Mouse (Mus musculus) MEL (cell line): ENCODE measurements around the gene Paxx. TPM values are rescaled to one million over a fixed set of nuclear protein-coding genes. Genes with fewer than 3 reads are reported as not detected.

ENCODE experiments used
- DNase-seq: peaks from one replicate; pipeline ENCODE4 v3.0.0; 2011; ENCODE audit warnings: low read depth, low spot score
- H3K27ac ChIP-seq: 2 replicates; pipeline ENCODE4 v1.5.1; 2012; ENCODE audit warnings: low read depth, mild to moderate bottlenecking, control low read depth, low read length, moderate library complexity; ENCODE audit not compliant: control insufficient read depth
- H3K27me3 ChIP-seq, 2 experiments: fragments of 150-350 bp in 1 of 2; sonication (generic) in 1 of 2; 2 replicates each; pipeline ENCODE4 v1.6.1; 2012; ENCODE audit warnings: low read length in 2 of 2, mild to moderate bottlenecking in 2 of 2, improper control_type of control experiment in 1 of 2, moderate library complexity in 1 of 2; ENCODE audit not compliant: insufficient read depth in 2 of 2, control insufficient read depth in 1 of 2
- H3K36me3 ChIP-seq, 2 experiments: 2 replicates each; pipeline ENCODE4 v1.6.1; 2012 to 2014; ENCODE audit warnings: low read length in 2 of 2, improper control_type of control experiment in 1 of 2, inconsistent platforms in 1 of 2, mild to moderate bottlenecking in 1 of 2; ENCODE audit not compliant: insufficient read depth in 2 of 2, control insufficient read depth in 1 of 2
- H3K4me1 ChIP-seq, 2 experiments: fragments of 150-350 bp in 1 of 2; sonication (generic) in 1 of 2; 2 replicates each; pipeline ENCODE4 v1.6.1; 2012; ENCODE audit warnings: low read length in 2 of 2, improper control_type of control experiment in 1 of 2, mild to moderate bottlenecking in 1 of 2; ENCODE audit not compliant: insufficient read depth in 2 of 2, control insufficient read depth in 1 of 2
- H3K4me3 ChIP-seq, 2 experiments: fragments of 150-350 bp in 1 of 2; sonication (generic) in 1 of 2; 2 replicates each; pipeline ENCODE4 v1.5.1; 2012; ENCODE audit warnings: low read depth in 2 of 2, low read length in 2 of 2, mild to moderate bottlenecking in 2 of 2, moderate library complexity in 2 of 2, control low read depth in 1 of 2, improper control_type of control experiment in 1 of 2; ENCODE audit not compliant: control insufficient read depth in 1 of 2, insufficient read depth in 1 of 2
- H3K79me2 ChIP-seq: 2 replicates; pipeline ENCODE4 v1.6.1; 2012; ENCODE audit warnings: mild to moderate bottlenecking, low read length, moderate library complexity; ENCODE audit not compliant: control insufficient read depth, poor library complexity, insufficient read depth
- H3K9ac ChIP-seq: 2 replicates; pipeline ENCODE4 v1.6.1; 2012; ENCODE audit warnings: low read depth, mild to moderate bottlenecking, control low read depth, low read length, moderate library complexity; ENCODE audit not compliant: control insufficient read depth, poor library complexity, severe bottlenecking
- H3K9me3 ChIP-seq: fragments of 150-350 bp; sonication (generic); replicated peaks from 2 replicates; pipeline ENCODE4 v1.6.1; 2012; ENCODE audit warnings: mild to moderate bottlenecking, low read length, improper control_type of control experiment, moderate library complexity; ENCODE audit not compliant: insufficient read depth
- CHD2 ChIP-seq: IDR thresholded peaks from 2 replicates; pipeline ENCODE4 v1.6.1; 2011; ENCODE audit warnings: low read length, improper control_type of control experiment
- EP300 ChIP-seq, 2 experiments: IDR thresholded peaks; 2 replicates each; pipeline ENCODE4 v1.6.1; 2011; ENCODE audit warnings: improper control_type of control experiment in 2 of 2, low read length in 2 of 2, low read depth in 1 of 2, mild to moderate bottlenecking in 1 of 2
- HCFC1 ChIP-seq: IDR thresholded peaks from 2 replicates; pipeline ENCODE4 v1.6.1; 2012; ENCODE audit warnings: low read depth, mild to moderate bottlenecking, inconsistent platforms, low read length, improper control_type of control experiment, moderate library complexity
- MAX ChIP-seq: IDR thresholded peaks from 2 replicates; pipeline ENCODE4 v1.6.1; 2011; ENCODE audit warnings: low read length, improper control_type of control experiment
- MAZ ChIP-seq: IDR thresholded peaks from 2 replicates; pipeline ENCODE4 v1.6.1; 2012; ENCODE audit warnings: low read depth, mild to moderate bottlenecking, inconsistent platforms, low read length, improper control_type of control experiment
- MEF2A ChIP-seq: IDR thresholded peaks from 2 replicates; pipeline ENCODE4 v1.6.1; 2014; ENCODE audit warnings: low read depth, mild to moderate bottlenecking, inconsistent platforms, low read length, improper control_type of control experiment; ENCODE audit not compliant: poor library complexity, insufficient replicate concordance, severe bottlenecking; ENCODE audit errors: extremely low read depth
- NRF1 ChIP-seq: IDR thresholded peaks from 2 replicates; pipeline ENCODE4 v1.6.1; 2014; ENCODE audit warnings: low read depth, mild to moderate bottlenecking, inconsistent platforms, low read length, improper control_type of control experiment, moderate library complexity; ENCODE audit not compliant: poor library complexity, insufficient read depth, severe bottlenecking
- SMC3 ChIP-seq: IDR thresholded peaks from 2 replicates; pipeline ENCODE4 v1.6.1; 2011; ENCODE audit warnings: low read depth, low read length, improper control_type of control experiment
- USF1 ChIP-seq: IDR thresholded peaks from 2 replicates; pipeline ENCODE4 v1.6.1; 2014; ENCODE audit warnings: low read depth, mild to moderate bottlenecking, inconsistent platforms, low read length, improper control_type of control experiment, moderate library complexity
- ZMIZ1 ChIP-seq: IDR thresholded peaks from 2 replicates; pipeline ENCODE4 v1.6.1; 2012; ENCODE audit warnings: low read depth, mild to moderate bottlenecking, inconsistent platforms, low read length, improper control_type of control experiment, moderate library complexity
- polyA plus RNA-seq, 2 experiments: library from polyadenylated mRNA; stranded (reverse) in 1 of 2; unstranded in 1 of 2; fragments of >175 nt in 1 of 2; fragments of >200 nt in 1 of 2; gene quantifications; 2 replicates each; pipeline versions ENCODE4 v1.2.1 to v1.2.4; 2012; ENCODE audit warnings: low replicate concordance in 2 of 2, low read depth in 1 of 2; ENCODE audit not compliant: insufficient read length in 2 of 2, insufficient read depth in 1 of 2, missing spikeins in 1 of 2
- total RNA-seq: library from RNA; depleted of rRNA; stranded (reverse); fragments of 300-350 nt; gene quantifications from 2 replicates; pipeline ENCODE4 v1.2.3, GENCODE M21; 2012

Gene Paxx
- total and polyA plus RNA-seq, 3 experiments, result 18.5 to 22.1 TPM; not detected in 1

GRCm38 (mm10) chr2:25450853-25451647, 9.8 kb downstream of the Paxx start:
- no peak for DNase-seq
- Histone ChIP-seq H3K79me2 (no peaks in the 10 kb centered on the region), H3K27me3 (no peaks in the 10 kb centered on the region), H3K9me3 (no peaks in the 10 kb centered on the region), H3K36me3 (no peaks in the 10 kb centered on the region; a peak in 1 of 4 replicates), H3K27ac (no peak overlapping the region), H3K4me1 (no peaks in the 10 kb centered on the region), H3K4me3 (no peak overlapping the region), H3K9ac (no peak overlapping the region)
- TF ChIP-seq EP300 (IDR thresholded peaks at IDR 0.05; ENCODE audit: low read depth in 1 of 2, low read length in 2 of 2), result no peak
- no peak for TF ChIP-seq SMC3
- no peak for TF ChIP-seq USF1

GRCm38 (mm10) chr2:25442682-25443081, 18.2 kb downstream of the Paxx start:
- Histone ChIP-seq H3K9ac (no peak overlapping the region), H3K79me2 (no peaks in the 10 kb centered on the region), H3K4me1 (no peaks in the 10 kb centered on the region), H3K27me3 (no peaks in the 10 kb centered on the region), H3K4me3 (no peak overlapping the region), H3K9me3 (no peaks in the 10 kb centered on the region), H3K27ac (no peak overlapping the region), H3K36me3 (no peaks in the 10 kb centered on the region; a peak in 1 of 4 replicates)
- TF ChIP-seq NRF1, result no peak
- no peak for TF ChIP-seq MAX
- DNase-seq, result no peak

- DNase-seq, result no peak
- Histone ChIP-seq H3K36me3 (no peaks in the 10 kb centered on the region; a peak in 1 of 4 replicates), H3K9me3 (no peaks in the 10 kb centered on the region), H3K27me3 (no peaks in the 10 kb centered on the region), H3K27ac (no peak overlapping the region), H3K4me1 (no peaks in the 10 kb centered on the region), H3K4me3 (no peak overlapping the region), H3K79me2 (no peaks in the 10 kb centered on the region), H3K9ac (no peak overlapping the region)
- no peak for TF ChIP-seq HCFC1
- no peak for TF ChIP-seq ZMIZ1
- no peak for TF ChIP-seq MEF2A
- TF ChIP-seq MAZ, result no peak
- TF ChIP-seq CHD2, result no peak
- TF ChIP-seq SMC3, result no peak
Observed at GRCm38 (mm10) chr2:25441067-25441466, 19.8 kb downstream of the Paxx start.
